Mouse (Mus musculus) E14TG2a.4 (cell line): ENCODE results near the gene Ift172.
"Not testable (repeated sequence)": the region's sequence is repeated elsewhere in the genome, so short reads cannot be mapped to it uniquely, and the experiment has no call there.

ENCODE experiments used
- H3K27me3 ChIP-seq: 2 replicates; pipeline ENCODE4 v1.6.1; 2014; ENCODE audit warnings: low read length, control low read depth; ENCODE audit not compliant: insufficient read depth
- H3K36me3 ChIP-seq: 2 replicates; pipeline ENCODE4 v1.6.1; 2014; ENCODE audit warnings: low read length, control low read depth; ENCODE audit not compliant: insufficient read depth
- H3K4me1 ChIP-seq: replicated peaks from 2 replicates; pipeline ENCODE4 v1.6.1; 2014; ENCODE audit warnings: low read depth, low read length, control low read depth
- H3K4me3 ChIP-seq: replicated peaks from 2 replicates; pipeline ENCODE4 v1.5.1; 2014; ENCODE audit warnings: mild to moderate bottlenecking, low read length
- H3K9me3 ChIP-seq: 2 replicates; pipeline ENCODE4 v1.6.1; 2014; ENCODE audit warnings: low read length, control low read depth
- CTCF ChIP-seq: conservative IDR thresholded peaks from 2 replicates; pipeline ENCODE4 v1.5.1; 2014; ENCODE audit warnings: low read length
- NANOG ChIP-seq: IDR thresholded peaks from 2 replicates; pipeline ENCODE4 v1.6.1; 2014; ENCODE audit warnings: borderline replicate concordance, low read length, mixed read lengths
- POU5F1 ChIP-seq: IDR thresholded peaks from 2 replicates; pipeline ENCODE4 v1.6.1; 2014; ENCODE audit warnings: low read length, borderline replicate concordance

Gene Ift172

DNA sequence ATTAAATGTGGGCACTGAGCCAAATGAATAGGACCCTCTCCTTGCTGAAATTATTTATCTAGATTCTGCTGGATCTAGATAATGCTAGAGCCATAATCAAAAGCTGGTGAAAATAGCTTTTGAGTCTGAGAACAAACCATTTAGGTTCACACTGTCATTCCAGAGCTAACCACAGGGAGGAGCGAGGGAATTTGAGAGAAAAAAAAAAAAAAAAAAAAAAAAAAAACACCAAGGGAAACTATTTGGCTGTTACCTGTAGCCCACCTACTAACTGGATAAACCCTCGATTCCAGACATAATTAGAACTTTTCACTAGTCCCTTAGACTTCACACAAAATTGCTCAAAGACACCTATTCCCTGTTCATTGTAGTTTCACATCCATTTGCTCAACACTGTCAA lies 71.8 kb downstream of the Ift172 start:
- TF ChIP-seq POU5F1 (no peak), CTCF (peak; percentile 36; the same call in 1 of the 2 replicates)
- no peaks in the 10 kb centered on the region for H3K9me3 ChIP-seq

GRCm38 (mm10) chr5:31218294-31218693 lies 72.6 kb downstream of the Ift172 start:
- H3K4me3 ChIP-seq = no peak overlapping the region
- no peaks in the 10 kb centered on the region for H3K27me3 ChIP-seq
- TF ChIP-seq NANOG (no peak), POU5F1 (no peak), CTCF (no peak)
- H3K9me3 ChIP-seq = no peaks in the 10 kb centered on the region
- H3K36me3 ChIP-seq = peaks cover 14% of the 10 kb centered on the region; the same call in 1 of the 2 replicates
- peaks cover 39% of the 10 kb centered on the region for H3K4me1 ChIP-seq

More for the DNA sequence above, 71.8 kb downstream of the Ift172 start:
- Histone ChIP-seq H3K27me3 (no peaks in the 10 kb centered on the region), H3K4me3 (peak overlapping the region; percentile 100), H3K4me1 (peaks cover 39% of the 10 kb centered on the region), H3K36me3 (peaks cover 14% of the 10 kb centered on the region; the same call in 1 of the 2 replicates)

DNA sequence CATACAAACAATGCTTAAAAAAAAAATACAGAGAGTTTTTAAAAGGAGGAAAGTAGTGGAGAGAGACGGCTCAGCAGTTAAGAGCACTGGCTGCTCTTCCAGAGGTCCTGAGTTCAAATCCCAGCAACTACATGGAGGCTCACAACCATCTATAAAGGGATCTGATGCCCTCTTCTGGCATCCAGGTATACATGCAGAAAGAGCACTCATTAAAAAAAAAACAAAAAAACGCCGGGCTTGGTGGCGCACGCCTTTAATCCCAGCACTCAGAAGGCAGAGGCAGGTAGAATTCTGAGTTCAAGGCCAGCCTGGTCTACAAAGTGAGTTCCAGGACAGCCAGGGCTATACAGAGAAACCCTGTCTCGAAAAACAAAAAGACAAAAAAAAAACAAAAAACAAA lies 74.4 kb downstream of the Ift172 start:
- H3K36me3 ChIP-seq = peaks cover 14% of the 10 kb centered on the region
- not testable (repeated sequence) for H3K9me3 ChIP-seq, H3K4me3 ChIP-seq, H3K27me3 ChIP-seq
- peaks cover 48% of the 10 kb centered on the region for H3K4me1 ChIP-seq

GRCm38 (mm10) chr5:31204421-31204820 lies 86.5 kb downstream of the Ift172 start:
- TF ChIP-seq NANOG = no peak
- no peak for TF ChIP-seq POU5F1
- TF ChIP-seq CTCF = no peak

DNA sequence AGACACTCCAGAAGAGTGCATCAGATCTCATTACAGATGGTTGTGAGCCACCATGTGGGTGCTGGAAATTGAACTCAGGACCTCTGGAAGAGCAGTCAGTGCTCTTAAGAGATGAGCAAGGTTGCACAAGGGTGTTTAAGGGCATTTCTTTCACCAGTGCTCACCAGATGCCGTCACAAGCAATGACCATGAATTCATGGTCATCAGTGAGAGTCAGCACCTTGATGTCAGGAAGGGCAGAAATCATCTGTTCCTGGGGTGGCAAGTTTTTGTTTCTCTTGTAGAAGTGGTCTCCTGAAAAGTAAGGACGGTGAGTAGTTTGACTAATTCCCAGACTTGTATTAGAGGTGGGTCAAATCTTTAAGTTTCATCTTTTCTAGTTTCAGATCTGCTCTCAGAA lies 87.0 kb downstream of the Ift172 start:
- H3K27me3 ChIP-seq = no peaks in the 10 kb centered on the region
- H3K36me3 ChIP-seq = peaks cover 85% of the 10 kb centered on the region
- H3K4me1 ChIP-seq = peaks cover 47% of the 10 kb centered on the region
- H3K4me3 ChIP-seq = no peak overlapping the region
- no peaks in the 10 kb centered on the region for H3K9me3 ChIP-seq
- TF ChIP-seq POU5F1 (no peak), NANOG (no peak), CTCF (no peak)

More at GRCm38 (mm10) chr5:31204421-31204820, 86.5 kb downstream of the Ift172 start:
- Histone ChIP-seq H3K27me3 (no peaks in the 10 kb centered on the region), H3K4me3 (no peak overlapping the region), H3K4me1 (peaks cover 41% of the 10 kb centered on the region), H3K36me3 (peaks cover 80% of the 10 kb centered on the region), H3K9me3 (no peaks in the 10 kb centered on the region)
